Comparison of ENCODE assay signal across 20 mouse cellular contexts in genomic region chr1:138491382-138492097, GRCm38 (mm10).
DNase-seq lines count a peak whose midpoint lies in the region; ATAC-seq and TF ChIP-seq lines count a peak whose summit lies in the region.
"Had no signal": no experiment of that assay in that cellular context is flagged by ENCODE, and none has a peak within 500 bp of the region (broad histone marks: within the 10 kb centered on the region; RNA-seq: fewer than 3 reads in every experiment).

No protein-coding gene starts in this region.

- no peaks in the 10 kb centered on the region for H3K9me3 ChIP-seq in liver, postnatal 0 days (ENCODE audit: low read length)
- no peaks in the 10 kb centered on the region for H3K9me3 ChIP-seq in midbrain, embryonic 14.5 days (ENCODE audit: control insufficient read depth, low read length)
- H3K9me3 ChIP-seq: embryonic facial prominence, embryonic 13.5 days; heart, embryonic 13.5 days; hindbrain, embryonic 12.5 days had no signal

- no peak for TF ChIP-seq CTCF in liver, postnatal 0 days (IDR thresholded peaks at IDR 0.05; ENCODE audit: low read depth)
- TF ChIP-seq CTCF in kidney, adult 2 months (conservative IDR thresholded peaks at IDR 0.05; ENCODE audit: insufficient read depth, insufficient read length, low read depth, low read length), result no peak

- TF ChIP-seq POLR2A in kidney, adult 2 months (IDR thresholded peaks at IDR 0.05; ENCODE audit: low read depth, low read length), result no peak

- no peaks in the 10 kb centered on the region for H3K27me3 ChIP-seq in liver, postnatal 0 days (ENCODE audit: insufficient read depth, low read length)
- no peaks in the 10 kb centered on the region for H3K27me3 ChIP-seq in midbrain, embryonic 14.5 days (ENCODE audit: control insufficient read depth, insufficient read depth, low read length)
- H3K27me3 ChIP-seq in kidney, adult 2 months (replicated peaks; ENCODE audit: control insufficient read depth, insufficient read depth, low read length), result no peaks in the 10 kb centered on the region
- H3K27me3 ChIP-seq: embryonic facial prominence, embryonic 13.5 days; heart, embryonic 13.5 days; hindbrain, embryonic 12.5 days had no signal

- H3K4me1 ChIP-seq in liver, postnatal 0 days (ENCODE audit: insufficient read depth), result no peaks in the 10 kb centered on the region
- H3K4me1 ChIP-seq in midbrain, embryonic 14.5 days (ENCODE audit: control insufficient read depth, insufficient read depth, low read length), result peaks cover 13% of the 10 kb centered on the region
- no peaks in the 10 kb centered on the region for H3K4me1 ChIP-seq in kidney, adult 2 months (ENCODE audit: control insufficient read depth, insufficient read depth, low read length)
- H3K4me1 ChIP-seq: embryonic facial prominence, embryonic 13.5 days had no signal

- peak; percentile 41; the same call in 1 of the 2 replicates for ATAC-seq in liver, postnatal 0 days
- ATAC-seq in midbrain, embryonic 14.5 days (ENCODE audit: low FRiP score, low TSS enrichment), result peak; percentile 17; the same call in 1 of the 2 replicates
- ATAC-seq: forebrain, postnatal 0 days; hindbrain, embryonic 16.5 days had no signal

- intact Hi-C loops in left cerebral cortex, postnatal 25 days (cut with DNase I), result no loop called here

- H3K9ac ChIP-seq in liver, postnatal 0 days (replicated peaks), result no peak overlapping the region
- no peak overlapping the region for H3K9ac ChIP-seq in midbrain, embryonic 14.5 days (replicated peaks; ENCODE audit: low read length)
- H3K9ac ChIP-seq: embryonic facial prominence, embryonic 13.5 days; forebrain, postnatal 0 days; heart, embryonic 13.5 days; hindbrain, embryonic 12.5 days had no signal

- WGBS in liver, postnatal 0 days (ENCODE audit: insufficient replicate concordance), result 80% methylated on average over 6 of the region's 6 CpGs
- 39% methylated on average over 6 of the region's 6 CpGs for WGBS in midbrain, embryonic 14.5 days
- 93% methylated on average over 6 of the region's 6 CpGs for WGBS in kidney, adult 2 months

- DNase-seq in liver, postnatal 0 days, result no peak
- no peak for DNase-seq in liver
- peak; percentile 51 for DNase-seq in gonadal fat pad, adult 2 months (ENCODE audit: low read depth)
- DNase-seq in midbrain, embryonic 14.5 days, result peak; percentile 14
- DNase-seq in retina, postnatal 1 day, result peak; percentile 24
- DNase-seq in left cerebral cortex, postnatal 25 days (ENCODE audit: low spot score in 2 of 2), result no peak
- DNase-seq in kidney, adult 2 months, result no peak
- DNase-seq: adrenal gland, adult 2 months; adrenal gland, postnatal 25 days; cerebellum, adult 18-20 months; cerebellum, adult 9-11 months; cerebellum, postnatal 36 days; forebrain, postnatal 0 days; gastrocnemius, postnatal 14 days; heart, adult 11 months; heart, postnatal 4 days had no signal

- peaks cover 4% of the 10 kb centered on the region for H3K36me3 ChIP-seq in liver, postnatal 0 days (replicated peaks; ENCODE audit: insufficient read depth, low read length)
- no peaks in the 10 kb centered on the region for H3K36me3 ChIP-seq in midbrain, embryonic 14.5 days (ENCODE audit: control insufficient read depth, insufficient read depth, low read length)
- H3K36me3 ChIP-seq in kidney, adult 2 months (ENCODE audit: control insufficient read depth, insufficient read depth, low read length), result peaks cover 4% of the 10 kb centered on the region; the same call in 1 of the 2 replicates
- H3K36me3 ChIP-seq: hindbrain, embryonic 12.5 days had no signal

- H3K4me2 ChIP-seq in liver, postnatal 0 days (ENCODE audit: low read depth, low read length), result no peak overlapping the region
- no peak overlapping the region for H3K4me2 ChIP-seq in midbrain, embryonic 14.5 days (ENCODE audit: low read length)
- H3K4me2 ChIP-seq: embryonic facial prominence, embryonic 13.5 days; heart, embryonic 13.5 days; hindbrain, embryonic 12.5 days had no signal

- H3K4me3 ChIP-seq in liver, postnatal 0 days (ENCODE audit: low read depth, low read length), result no peak overlapping the region
- H3K4me3 ChIP-seq in midbrain, embryonic 14.5 days (replicated peaks; ENCODE audit: low read depth, low read length), result no peak overlapping the region
- H3K4me3 ChIP-seq in kidney, adult 2 months (ENCODE audit: insufficient read depth, low read depth, low read length), result no peak overlapping the region
- H3K4me3 ChIP-seq: embryonic facial prominence, embryonic 13.5 days; heart, embryonic 13.5 days; hindbrain, embryonic 12.5 days had no signal

- TF ChIP-seq EP300 in liver, postnatal 0 days (IDR thresholded peaks at IDR 0.05; ENCODE audit: low read depth), result no peak

- H3K27ac ChIP-seq in liver, postnatal 0 days (ENCODE audit: low read depth), result no peak overlapping the region
- peak overlapping the region; percentile 27; the same call in 1 of the 2 replicates for H3K27ac ChIP-seq in midbrain, embryonic 14.5 days (replicated peaks; ENCODE audit: low read depth, low read length)
- H3K27ac ChIP-seq in kidney, adult 2 months (ENCODE audit: insufficient read depth, low read depth, low read length), result no peak overlapping the region
- H3K27ac ChIP-seq: embryonic facial prominence, embryonic 13.5 days; heart, embryonic 13.5 days; hindbrain, embryonic 12.5 days had no signal

Comparison
In these comparisons a context has a peak if more than half of its experiments do, and no peak if none do; other contexts are left out.
1. DNase-seq: peak in gonadal fat pad, adult 2 months (single experiment), midbrain, embryonic 14.5 days (single experiment) and retina, postnatal 1 day (single experiment); none in liver, postnatal 0 days (single experiment), liver (single experiment), left cerebral cortex, postnatal 25 days (0 of 2) and kidney, adult 2 months (single experiment).